Mouse (Mus musculus) CH12.LX (cell line): ENCODE data around the gene Sema3b. TPM values are rescaled to one million over a fixed set of nuclear protein-coding genes. Genes with fewer than 3 reads are reported as not detected.

Experiments used
- DNase-seq: peaks from one replicate; pipeline ENCODE4 v3.0.0-alpha.2; 2013; ENCODE audit errors: extremely low read depth
- H3K27ac ChIP-seq: 2 replicates; pipeline ENCODE4 v1.5.1; 2012; ENCODE audit warnings: low read depth, mild to moderate bottlenecking, control low read depth, moderate library complexity; ENCODE audit not compliant: insufficient read depth
- H3K27me3 ChIP-seq: replicated peaks from 2 replicates; pipeline ENCODE3; 2012; ENCODE audit warnings: inconsistent platforms
- H3K36me3 ChIP-seq, 2 experiments: replicated peaks in 1 of 2; 2 replicates each; pipeline versions ENCODE3 to v1.6.1; 2012; ENCODE audit warnings: inconsistent platforms in 1 of 2, low read length in 1 of 2, mild to moderate bottlenecking in 1 of 2, mixed read lengths in 1 of 2, moderate library complexity in 1 of 2; ENCODE audit not compliant: control insufficient read depth in 1 of 2, insufficient read depth in 1 of 2
- H3K4me1 ChIP-seq, 2 experiments: 2 replicates each; pipeline ENCODE4 v1.6.1; 2012; ENCODE audit warnings: inconsistent platforms in 1 of 2, moderate library complexity in 1 of 2; ENCODE audit not compliant: insufficient read depth in 2 of 2, control insufficient read depth in 1 of 2
- H3K4me2 ChIP-seq: 2 replicates; pipeline ENCODE4 v1.6.1; 2012; ENCODE audit warnings: low read depth, mild to moderate bottlenecking, control low read depth; ENCODE audit not compliant: poor library complexity, insufficient read depth, severe bottlenecking
- H3K4me3 ChIP-seq, 3 experiments: fragments of 150-350 bp in 1 of 3; sonication (generic) in 1 of 3; replicated peaks in 1 of 3; 2 replicates each; pipeline versions ENCODE3 to v1.5.1; 2011 to 2012; ENCODE audit warnings: low read depth in 2 of 3, low read length in 2 of 3, mild to moderate bottlenecking in 2 of 3, moderate library complexity in 2 of 3, control low read depth in 1 of 3, improper control_type of control experiment in 1 of 3, inconsistent platforms in 1 of 3, mixed read lengths in 1 of 3; ENCODE audit not compliant: poor library complexity in 1 of 3
- H3K79me2 ChIP-seq: replicated peaks from 2 replicates; pipeline ENCODE4 v1.6.1; 2012; ENCODE audit warnings: mild to moderate bottlenecking, moderate library complexity; ENCODE audit not compliant: control insufficient read depth, poor library complexity, insufficient read depth, severe bottlenecking; ENCODE audit errors: extremely low read depth
- H3K9ac ChIP-seq: 2 replicates; pipeline ENCODE4 v1.6.1; 2012; ENCODE audit warnings: low read depth, mild to moderate bottlenecking, control low read depth, moderate library complexity; ENCODE audit not compliant: insufficient read depth
- H3K9me3 ChIP-seq: replicated peaks from 2 replicates; pipeline ENCODE3; 2012; ENCODE audit warnings: low read length, inconsistent platforms, mixed read lengths
- BHLHE40 ChIP-seq: IDR thresholded peaks from 2 replicates; pipeline ENCODE4 v1.6.1; 2011; ENCODE audit warnings: mild to moderate bottlenecking, low read depth, low read length, improper control_type of control experiment
- CHD2 ChIP-seq: IDR thresholded peaks from 2 replicates; pipeline ENCODE4 v1.6.1; 2011; ENCODE audit warnings: low read length, improper control_type of control experiment
- CTCF ChIP-seq, 2 experiments: IDR thresholded peaks in 1 of 2; conservative IDR thresholded peaks in 1 of 2; 2 replicates each; pipeline ENCODE4 v1.5.1; 2011 to 2012; ENCODE audit warnings: low read depth in 2 of 2, low read length in 2 of 2, improper control_type of control experiment in 1 of 2, inconsistent platforms in 1 of 2, mild to moderate bottlenecking in 1 of 2, moderate library complexity in 1 of 2
- E2F4 ChIP-seq: IDR thresholded peaks from 2 replicates; pipeline ENCODE4 v1.6.1; 2011; ENCODE audit warnings: low read depth, low read length, improper control_type of control experiment; ENCODE audit not compliant: insufficient replicate concordance
- ELF1 ChIP-seq: IDR thresholded peaks from 2 replicates; pipeline ENCODE4 v1.6.1; 2014; ENCODE audit warnings: low read depth, mild to moderate bottlenecking, inconsistent platforms, low read length, improper control_type of control experiment
- EP300 ChIP-seq: IDR thresholded peaks from 2 replicates; pipeline ENCODE4 v1.6.1; 2011; ENCODE audit warnings: low read length, improper control_type of control experiment
- IRF4 ChIP-seq: IDR thresholded peaks from 2 replicates; pipeline ENCODE4 v1.6.1; 2014; ENCODE audit warnings: low read depth, mild to moderate bottlenecking, inconsistent platforms, low read length, improper control_type of control experiment
- MAX ChIP-seq: IDR thresholded peaks from 2 replicates; pipeline ENCODE4 v1.6.1; 2011; ENCODE audit warnings: low read length, improper control_type of control experiment
- MYC ChIP-seq: IDR thresholded peaks from 2 replicates; pipeline ENCODE4 v1.6.1; 2011; ENCODE audit warnings: low read depth, mild to moderate bottlenecking, improper control_type of control experiment, low read length
- NRF1 ChIP-seq: IDR thresholded peaks from 2 replicates; pipeline ENCODE4 v1.6.1; 2014; ENCODE audit warnings: low read depth, mild to moderate bottlenecking, inconsistent platforms, low read length, improper control_type of control experiment, moderate library complexity
- POLR2AphosphoS2 ChIP-seq: IDR thresholded peaks from 2 replicates; pipeline ENCODE4 v1.6.1; 2011; ENCODE audit warnings: low read depth, low read length, improper control_type of control experiment
- RCOR1 ChIP-seq: conservative IDR thresholded peaks from 2 replicates; pipeline ENCODE4 v1.6.1; 2012; ENCODE audit warnings: low read depth, mild to moderate bottlenecking, inconsistent platforms, low read length, improper control_type of control experiment
- TCF12 ChIP-seq: IDR thresholded peaks from 2 replicates; pipeline ENCODE4 v1.6.1; 2014; ENCODE audit warnings: low read depth, mild to moderate bottlenecking, inconsistent platforms, low read length, improper control_type of control experiment
- USF2 ChIP-seq: conservative IDR thresholded peaks from 2 replicates; pipeline ENCODE4 v1.6.1; 2011; ENCODE audit warnings: low read depth, low read length, improper control_type of control experiment
- ZC3H11A ChIP-seq: IDR thresholded peaks from 2 replicates; pipeline ENCODE4 v1.6.1; 2012; ENCODE audit warnings: low read depth, mild to moderate bottlenecking, inconsistent platforms, low read length, improper control_type of control experiment
- dilution Hi-C: fragments of 300-500 bp; cut with MboI; formaldehyde crosslinking; loops from 2 replicates; pipeline ENCODE4 v1.14.3; 2020; ENCODE audit warnings: low sequenced_read_pairs; ENCODE audit not compliant: extremely low pct_unique_long_range_greater_than_20kb, extremely low pct_ligation_motif_present
- in situ Hi-C: fragments of 300-500 bp; cut with MboI; formaldehyde crosslinking; loops from 3 replicates; pipeline ENCODE4 v1.14.3; 2019; ENCODE audit warnings: low sequenced_read_pairs, low pct_ligation_motif_present, low pct_unique_long_range_greater_than_20kb, mixed read lengths
- polyA plus RNA-seq: library from polyadenylated mRNA; unstranded; fragments of >175 nt; gene quantifications from 2 replicates; pipeline ENCODE4 v1.2.1, GENCODE M21; 2012; ENCODE audit warnings: low read depth; ENCODE audit not compliant: insufficient read length
- total RNA-seq, 2 experiments: library from RNA; depleted of rRNA; stranded (reverse); fragments of 300-350 nt in 1 of 2; fragments of >200 nt in 1 of 2; gene quantifications; 2 replicates each; pipeline ENCODE4 v1.2.3; 2012 to 2014

The Sema3b gene
- total and polyA plus RNA-seq, 3 experiments = 4.3 to 11.6 (median 8.0) TPM

DNA sequence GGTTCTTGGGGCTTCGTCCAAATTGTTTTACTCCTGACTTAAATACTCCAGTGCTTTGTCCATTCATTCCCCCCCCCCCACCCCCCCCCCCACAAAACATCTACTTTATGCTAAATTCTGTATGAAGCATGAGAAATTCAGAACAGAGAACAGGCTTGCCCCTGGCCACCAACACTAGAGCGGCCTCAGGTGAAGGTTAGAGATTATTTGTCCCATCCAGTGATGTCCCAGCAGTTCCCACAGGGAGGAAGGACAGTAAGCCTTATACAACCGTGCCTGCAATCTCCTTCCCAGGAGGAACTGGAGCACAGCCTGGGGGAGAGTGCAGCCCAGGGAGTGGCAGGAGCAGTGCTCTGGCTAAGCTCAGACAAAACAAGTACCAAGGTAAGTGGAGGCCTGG lies 30.4 kb downstream of the Sema3b start, which contains the start of gene Naa80:
TSS of gene Naa80 (plus strand) at position 301 of the 400 bp plus-strand sequence.
- H3K4me2 ChIP-seq = no peak within 1 kb of the TSS
- H3K9me3 ChIP-seq = no peaks in the 10 kb centered on the region
- H3K27me3 ChIP-seq = no peaks in the 10 kb centered on the region
- TF ChIP-seq EP300 = no peak
- no peak for TF ChIP-seq MYC
- TF ChIP-seq E2F4 = no peak
- no peak for TF ChIP-seq BHLHE40
- TF ChIP-seq CHD2 = no peak
- TF ChIP-seq RCOR1 = no peak
- TF ChIP-seq IRF4 = no peak
- TF ChIP-seq USF2 = no peak
- no peak for TF ChIP-seq ZC3H11A
- no peak for TF ChIP-seq MAX
- TF ChIP-seq ELF1 = no peak
- TF ChIP-seq NRF1 = no peak
- H3K36me3 ChIP-seq = peaks cover 8 to 20% of the 10 kb centered on the region in 2 experiments
- H3K4me3 ChIP-seq = no peak within 1 kb of the TSS
- H3K27ac ChIP-seq = no peak within 1 kb of the TSS
- H3K79me2 ChIP-seq = no peaks in the 10 kb centered on the region
- no peak within 1 kb of the TSS for H3K9ac ChIP-seq
- no peak for DNase-seq
- peaks cover 17 to 43% of the 10 kb centered on the region in 2 experiments for H3K4me1 ChIP-seq
- in situ Hi-C loops = no loop called here
- dilution Hi-C loops = no loop called here

DNA sequence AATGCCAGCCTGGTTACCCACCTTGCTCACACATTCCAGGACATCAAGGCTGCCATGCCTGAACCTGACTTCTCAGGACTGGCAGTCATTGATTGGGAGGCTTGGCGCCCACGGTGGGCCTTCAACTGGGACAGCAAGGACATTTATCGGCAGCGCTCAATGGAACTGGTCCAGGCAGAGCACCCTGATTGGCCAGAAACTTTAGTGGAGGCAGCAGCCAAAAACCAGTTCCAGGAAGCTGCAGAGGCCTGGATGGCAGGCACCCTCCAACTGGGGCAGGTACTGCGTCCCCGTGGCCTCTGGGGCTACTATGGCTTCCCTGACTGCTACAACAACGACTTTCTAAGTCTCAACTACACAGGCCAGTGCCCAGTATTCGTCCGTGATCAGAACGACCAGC lies 31.2 kb downstream of the Sema3b start:
- Histone ChIP-seq H3K4me1 (peaks cover 17 to 43% of the 10 kb centered on the region in 2 experiments), H3K9me3 (no peaks in the 10 kb centered on the region)
- no peak for TF ChIP-seq TCF12
- TF ChIP-seq, all 38 proteins: peak for 0
- in situ Hi-C loops = no loop called here
- no peak overlapping the region for H3K27ac ChIP-seq
- no peak for DNase-seq
- no peak overlapping the region for H3K4me2 ChIP-seq
- no peak overlapping the region for H3K4me3 ChIP-seq
- H3K79me2 ChIP-seq = no peaks in the 10 kb centered on the region
- H3K36me3 ChIP-seq = peaks cover 7 to 18% of the 10 kb centered on the region in 2 experiments
- dilution Hi-C loops = no loop called here
- no peak overlapping the region for H3K9ac ChIP-seq
- H3K27me3 ChIP-seq = no peaks in the 10 kb centered on the region

DNA sequence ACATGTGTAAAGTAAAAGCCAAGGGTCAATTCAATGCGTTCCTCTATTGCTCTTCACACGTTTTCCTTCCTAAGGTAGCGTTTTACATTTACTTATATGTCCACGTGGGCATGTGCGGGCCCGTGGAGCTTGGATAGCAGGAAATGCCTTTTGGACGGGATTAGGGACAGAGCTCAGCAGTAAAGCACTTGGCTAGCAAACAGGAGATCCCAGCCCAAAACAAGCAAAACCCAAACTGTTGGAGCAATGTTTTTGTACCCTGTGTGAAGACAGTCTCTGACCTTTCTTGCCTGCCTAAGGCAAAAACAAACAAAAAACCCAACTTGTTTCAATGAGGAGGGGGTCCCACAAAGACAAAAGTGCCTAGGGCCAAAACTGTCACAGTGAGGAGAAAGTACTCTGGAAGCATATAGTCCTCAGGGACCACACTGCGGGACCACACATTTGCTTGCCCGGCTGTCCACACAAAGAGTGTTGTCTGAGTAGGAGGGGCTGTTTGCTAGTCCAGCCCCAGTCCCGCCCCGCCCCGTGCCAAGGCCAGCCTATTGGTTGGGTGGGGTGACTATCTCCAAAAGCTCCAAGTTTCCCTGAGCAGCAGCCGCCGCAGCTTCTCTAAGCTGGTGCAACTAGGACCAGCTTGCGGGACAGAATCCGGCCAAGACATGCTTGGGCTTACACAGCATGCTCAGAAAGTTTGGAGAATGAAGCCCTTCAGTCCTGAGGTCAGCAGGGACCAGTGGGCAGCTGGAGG lies 32.5 kb downstream of the Sema3b start, which contains the start of gene Hyal1:
TSS of gene Hyal1 (plus strand) at position 571 of the 751 bp plus-strand sequence.
- no peak for TF ChIP-seq MYC
- no peak for TF ChIP-seq POLR2AphosphoS2
- no peak for TF ChIP-seq CTCF (conservative IDR thresholded peaks at IDR 0.05 in 1 of 2, IDR thresholded peaks at IDR 0.05 in 1 of 2; ENCODE audit: low read depth in 2 of 2, low read length in 2 of 2)
- H3K4me1 ChIP-seq = peaks cover 14 to 33% of the 10 kb centered on the region in 2 experiments
- DNase-seq = peak; percentile 53

More for the DNA sequence above, 32.5 kb downstream of the Sema3b start, which contains the start of gene Hyal1:
- Histone ChIP-seq H3K36me3 (peaks cover 14 to 25% of the 10 kb centered on the region in 2 experiments), H3K9me3 (no peaks in the 10 kb centered on the region), H3K4me2 (no peak within 1 kb of the TSS), H3K9ac (no peak within 1 kb of the TSS), H3K27me3 (no peaks in the 10 kb centered on the region), H3K4me3 (no peak within 1 kb of the TSS), H3K79me2 (no peaks in the 10 kb centered on the region), H3K27ac (no peak within 1 kb of the TSS)
- dilution Hi-C loops (no loop called here), in situ Hi-C loops (no loop called here)
